Mouse (Mus musculus): ENCODE results near the gene Chrm3. TPM values are rescaled to one million over a fixed set of nuclear protein-coding genes. Genes with fewer than 3 reads are reported as not detected.
A peak's percentile ranks its signal among the peaks of the same experiment; 100 is the strongest.

The Chrm3 gene
- total RNA-seq, 2 experiments from 2014 or later, result 47.7 to 53.6 TPM

DNA sequence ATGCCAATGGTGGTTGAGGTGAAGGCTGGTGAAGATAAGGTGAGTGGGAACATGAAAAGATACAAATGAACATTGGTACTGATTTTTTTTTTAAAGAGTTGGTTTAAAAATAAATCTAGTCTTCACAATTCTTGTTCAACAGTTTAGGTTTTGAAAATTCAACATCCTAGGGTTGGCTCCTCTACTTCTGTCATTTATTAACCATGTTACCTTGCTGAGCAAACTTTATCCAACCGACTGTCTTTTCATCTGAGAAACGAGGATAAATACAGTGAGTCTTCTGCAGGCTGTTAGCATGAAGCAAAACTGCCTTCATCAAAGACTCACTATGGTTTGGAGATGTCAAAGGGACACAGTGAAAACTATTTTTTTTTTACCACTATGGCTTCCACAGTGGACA lies 123.0 kb downstream of the Chrm3 start:
- DNase-seq (ENCODE audit: low spot score in 2 of 2), result no peak

- peak in 1 of 2 experiments; percentile 34 for DNase-seq (ENCODE audit: low spot score in 2 of 2)
Observed at GRCm38 (mm10) chr13:10236279-10236678, 124.4 kb downstream of the Chrm3 start.

- DNase-seq (ENCODE audit: low spot score in 2 of 2), result no peak
Observed at GRCm38 (mm10) chr13:10235391-10236169, 125.1 kb downstream of the Chrm3 start.

- DNase-seq (ENCODE audit: low spot score in 2 of 2), result no peak
Observed at GRCm38 (mm10) chr13:10220403-10220802, 140.2 kb downstream of the Chrm3 start.

DNA sequence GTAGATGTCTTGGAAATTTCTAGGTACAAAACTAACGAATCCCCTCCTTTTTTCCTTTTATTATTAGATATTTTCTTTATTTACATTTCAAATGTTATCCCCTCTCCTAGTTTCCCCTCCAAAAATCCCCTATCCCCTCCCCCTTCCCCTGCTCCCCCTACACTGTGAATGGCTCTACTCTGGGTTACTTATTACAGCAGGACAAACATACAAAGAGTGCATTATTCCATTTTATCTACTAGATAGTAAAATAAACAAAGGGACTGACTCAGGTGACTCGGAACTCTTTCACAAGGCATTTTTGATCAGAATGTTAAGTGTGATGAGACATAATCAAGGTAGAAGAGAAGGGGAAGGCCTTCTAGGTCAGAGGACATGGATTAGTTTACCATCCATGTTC lies 148.5 kb downstream of the Chrm3 start:
- no peak for DNase-seq (ENCODE audit: low spot score in 2 of 2)

DNA sequence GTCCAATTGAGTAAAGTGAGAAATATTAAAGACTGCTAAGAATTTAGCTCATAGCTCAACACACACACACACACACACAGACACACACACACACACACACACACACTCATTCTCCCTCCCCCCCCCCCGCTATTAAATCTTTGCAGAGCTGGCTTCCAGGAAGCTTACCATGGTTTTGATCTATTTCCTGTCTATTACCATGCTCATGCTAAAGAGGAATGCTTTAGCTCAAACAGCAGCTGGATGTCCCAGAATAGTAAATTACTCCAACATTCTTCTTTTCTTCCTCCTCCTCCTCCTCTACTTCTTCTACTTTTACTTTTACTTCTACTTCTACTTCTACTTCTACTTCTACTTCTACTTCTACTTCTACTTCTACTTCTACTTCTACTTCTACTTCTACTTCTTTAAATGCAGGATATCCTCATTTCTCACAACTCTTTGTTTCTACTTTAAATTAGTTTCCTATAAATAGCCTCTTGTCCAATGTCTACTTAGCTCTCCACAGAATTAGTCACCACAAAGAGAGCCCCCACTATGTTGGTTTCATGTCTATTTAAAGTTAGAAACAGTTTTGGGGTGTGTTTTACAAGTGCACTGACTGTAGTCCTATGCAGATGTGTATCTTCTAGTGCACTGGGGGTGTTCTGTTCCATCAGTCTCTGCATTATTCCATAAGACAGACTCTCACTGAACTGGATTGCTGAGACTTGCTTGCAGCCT lies 150.0 kb downstream of the Chrm3 start:
- DNase-seq (ENCODE audit: low spot score in 2 of 2), result no peak

DNA sequence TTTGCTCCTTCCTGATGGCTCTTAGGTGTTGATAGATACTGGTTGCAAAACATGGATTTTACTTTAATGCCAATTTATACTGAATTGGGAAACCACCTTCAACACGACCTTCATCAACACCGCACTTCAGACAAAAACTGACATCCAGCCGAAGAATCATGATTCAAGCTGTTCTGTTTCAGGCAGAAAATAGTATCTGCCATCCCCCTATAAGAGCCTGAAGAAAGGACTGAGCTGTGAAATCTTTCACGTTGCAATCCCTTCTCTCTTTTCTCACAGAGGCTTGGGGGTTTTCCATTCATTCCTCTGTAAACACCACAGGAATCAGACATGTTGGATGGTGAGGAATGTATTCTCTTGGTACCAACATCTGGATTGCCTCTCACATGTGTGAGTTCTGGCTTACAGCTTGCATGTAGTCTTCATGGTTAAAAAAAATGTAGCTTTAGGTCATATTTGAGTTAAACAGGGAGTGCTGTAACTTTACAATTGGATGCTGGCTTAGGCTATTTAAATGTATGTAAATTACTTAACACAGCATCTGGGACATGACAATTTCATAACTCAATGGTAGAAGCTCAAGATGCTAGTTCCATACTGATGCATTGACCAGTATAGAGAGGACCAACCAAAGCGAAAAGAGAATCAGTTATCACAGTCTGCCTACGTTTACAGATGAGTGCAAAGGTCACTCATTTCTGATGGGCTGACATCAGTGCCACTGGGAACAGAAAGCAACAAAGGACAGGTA lies 161.3 kb downstream of the Chrm3 start:
- no peak for DNase-seq (ENCODE audit: low spot score in 2 of 2)

GRCm38 (mm10) chr13:10189829-10190228 lies 170.8 kb downstream of the Chrm3 start:
- DNase-seq (ENCODE audit: low spot score in 2 of 2), result peak in 1 of 2 experiments; percentile 13

DNA sequence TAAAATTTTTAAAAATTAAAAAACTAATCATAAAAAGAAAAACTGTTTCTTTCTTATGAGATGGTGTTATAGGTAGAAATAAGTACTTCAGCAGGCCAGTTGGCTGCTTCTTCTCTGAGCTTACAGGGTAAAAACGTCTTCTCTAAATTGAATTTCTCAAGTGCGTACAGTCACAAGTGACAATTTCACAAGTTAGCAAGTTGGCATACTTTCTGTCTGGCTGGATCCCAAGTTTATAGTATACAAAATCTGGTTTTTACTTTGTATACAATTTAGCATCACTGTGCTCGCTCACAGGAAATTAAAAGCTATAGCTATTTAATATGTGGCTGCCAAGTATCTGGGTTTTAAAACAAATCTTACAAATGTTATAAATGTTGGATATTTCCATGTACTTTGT lies 172.7 kb downstream of the Chrm3 start:
- no peak for DNase-seq (ENCODE audit: low spot score in 2 of 2)

GRCm38 (mm10) chr13:10183837-10184236 lies 176.8 kb downstream of the Chrm3 start:
- no peak for DNase-seq (ENCODE audit: low spot score in 2 of 2)

- no peak for DNase-seq (ENCODE audit: low spot score in 2 of 2)
Observed at GRCm38 (mm10) chr13:10182756-10183155, 177.9 kb downstream of the Chrm3 start.

DNA sequence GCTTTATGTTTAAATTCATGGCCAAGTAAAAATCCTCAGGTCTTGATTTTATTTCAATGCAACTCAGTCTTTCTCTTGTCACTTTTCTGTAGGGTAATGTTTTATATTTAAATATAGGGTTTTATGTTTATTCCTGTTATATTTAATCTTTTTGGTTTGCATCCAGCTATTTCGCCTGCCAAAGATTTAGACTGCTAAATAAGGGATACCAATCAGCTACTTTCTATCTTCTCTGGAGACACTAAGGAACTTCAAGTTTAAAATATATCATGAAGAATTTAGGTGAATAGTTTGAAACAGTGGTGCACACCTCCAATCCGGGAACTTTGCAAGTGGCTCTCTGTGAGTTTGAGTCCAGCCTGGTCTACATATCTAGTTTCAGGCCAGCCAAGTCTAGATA lies 190.1 kb downstream of the Chrm3 start:
- no peak for DNase-seq (ENCODE audit: low spot score in 2 of 2)

GRCm38 (mm10) chr13:10163354-10163753 lies 197.3 kb downstream of the Chrm3 start:
- DNase-seq (ENCODE audit: low spot score in 2 of 2), result no peak

DNA sequence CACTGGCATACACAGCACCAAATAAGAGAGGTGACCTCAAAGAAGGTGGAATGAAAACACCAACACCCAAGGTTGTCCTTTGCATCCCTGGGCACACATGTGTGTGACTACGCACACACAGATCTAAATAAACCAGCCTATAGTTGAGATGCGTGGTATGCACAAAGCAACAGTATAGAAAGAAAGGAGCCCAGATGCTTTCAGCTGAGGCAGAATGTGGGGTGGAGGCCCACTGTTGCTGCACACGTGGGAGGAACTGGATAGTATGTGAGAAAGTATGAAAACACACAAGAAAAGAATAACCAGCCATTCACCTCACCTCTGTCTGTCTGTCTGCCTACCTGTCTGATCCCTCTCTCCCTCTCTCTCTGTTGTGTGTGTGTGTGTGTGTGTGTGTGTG lies 203.2 kb downstream of the Chrm3 start:
- DNase-seq (ENCODE audit: low spot score in 2 of 2), result no peak

GRCm38 (mm10) chr13:10140573-10140972 lies 220.1 kb downstream of the Chrm3 start:
- DNase-seq (ENCODE audit: low spot score in 2 of 2), result peak; percentile 13 to 30

DNA sequence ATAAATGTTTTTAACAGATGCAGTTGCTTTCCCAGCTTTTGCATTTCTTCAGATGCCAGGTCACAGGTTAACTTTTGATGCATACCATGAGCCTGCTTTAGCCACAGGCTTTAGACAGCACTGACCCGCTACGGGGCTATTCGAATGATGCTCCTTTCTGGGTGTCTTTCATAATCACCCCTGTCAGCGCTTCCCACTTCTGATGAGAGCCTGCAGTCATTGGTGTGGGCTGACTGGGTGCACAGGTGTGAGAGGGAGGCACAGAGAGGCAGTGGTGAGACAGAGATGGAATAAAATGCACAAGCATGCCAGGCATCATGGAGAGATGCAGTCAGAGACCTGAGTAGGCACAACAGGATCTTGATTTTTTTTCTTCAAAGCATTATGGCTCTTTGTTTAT lies 221.8 kb downstream of the Chrm3 start:
- no peak for DNase-seq (ENCODE audit: low spot score in 2 of 2)

DNA sequence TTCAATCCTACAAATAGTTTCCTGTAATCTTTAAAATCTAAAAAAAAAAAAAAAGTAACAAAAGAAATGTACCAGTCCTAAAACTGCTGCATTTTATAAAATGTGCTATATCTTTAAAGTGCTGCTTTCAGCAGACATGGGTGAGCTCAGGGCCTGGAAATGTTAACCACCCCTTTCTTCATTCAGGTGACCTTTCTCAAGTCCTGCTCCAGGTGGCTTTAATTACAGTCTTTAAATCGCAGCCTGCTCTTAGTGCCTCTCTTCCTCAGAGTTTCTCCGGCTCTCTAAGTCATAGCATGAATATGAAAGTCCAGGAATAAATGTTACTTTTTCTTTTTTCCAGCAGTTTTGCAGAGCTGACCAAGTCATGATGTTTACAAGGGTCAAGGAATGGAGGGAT lies 229.6 kb downstream of the Chrm3 start:
- no peak for DNase-seq (ENCODE audit: low spot score in 2 of 2)

DNA sequence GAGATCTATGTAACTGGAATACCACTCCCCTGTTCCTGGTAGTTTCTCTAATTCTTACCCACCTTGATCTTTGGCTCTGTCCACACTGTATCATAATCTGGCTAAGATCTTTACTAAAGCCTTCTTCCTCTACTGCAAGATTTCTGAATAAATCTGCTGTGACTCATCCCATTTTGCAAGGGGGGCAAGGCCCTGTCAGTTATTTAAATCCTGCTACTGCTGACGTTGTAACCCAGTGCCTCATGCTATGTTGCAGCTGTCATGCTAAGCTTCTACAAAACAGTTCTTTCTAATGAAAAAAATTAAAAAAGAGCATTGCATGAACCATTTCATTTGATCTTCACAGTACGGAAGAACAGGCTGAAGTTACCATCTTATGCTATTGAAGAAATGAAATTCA lies 248.4 kb downstream of the Chrm3 start:
- DNase-seq (ENCODE audit: low spot score in 2 of 2), result no peak

DNA sequence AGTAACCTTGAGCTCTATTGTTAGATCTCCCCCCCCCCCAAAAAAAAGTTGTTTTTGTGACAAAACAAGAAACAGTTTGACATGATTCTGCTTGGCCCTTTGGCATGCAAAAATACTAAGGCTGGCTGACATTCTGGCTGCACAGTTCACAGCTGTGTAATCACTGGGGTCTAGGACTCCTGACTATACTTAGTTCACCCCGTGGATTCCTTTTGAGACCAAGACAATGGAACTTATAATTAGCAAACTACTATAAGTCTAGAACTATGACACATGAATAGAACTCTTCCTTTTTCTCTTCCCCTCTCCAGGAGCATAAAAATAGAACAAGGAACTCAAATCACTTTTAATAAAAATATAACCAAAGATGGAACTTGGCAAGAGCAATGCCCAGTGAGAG lies 251.1 kb downstream of the Chrm3 start:
- DNase-seq (ENCODE audit: low spot score in 2 of 2), result no peak

DNA sequence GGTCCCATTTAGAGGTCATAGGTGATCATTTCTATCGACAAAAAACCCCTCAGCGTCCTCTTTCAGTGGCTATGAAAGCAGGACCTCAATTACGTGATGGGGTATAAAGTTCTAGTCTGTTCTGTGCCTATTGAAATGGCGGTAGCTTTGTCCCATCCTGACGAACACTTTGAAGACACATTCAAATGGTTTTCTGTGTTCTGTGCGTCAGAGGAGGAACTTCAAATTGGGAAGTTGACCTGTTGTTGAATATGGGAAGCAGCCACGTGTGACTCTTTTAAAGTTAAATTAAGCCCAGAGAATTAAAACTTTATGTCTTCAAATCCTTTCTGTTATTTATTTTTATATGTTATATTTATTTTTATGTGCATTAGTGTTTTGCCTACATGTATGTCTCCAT lies 253.3 kb downstream of the Chrm3 start:
- no peak for DNase-seq (ENCODE audit: low spot score in 2 of 2)

- DNase-seq (ENCODE audit: low spot score in 2 of 2), result no peak
Observed at GRCm38 (mm10) chr13:10090778-10091177, 269.9 kb downstream of the Chrm3 start.

DNA sequence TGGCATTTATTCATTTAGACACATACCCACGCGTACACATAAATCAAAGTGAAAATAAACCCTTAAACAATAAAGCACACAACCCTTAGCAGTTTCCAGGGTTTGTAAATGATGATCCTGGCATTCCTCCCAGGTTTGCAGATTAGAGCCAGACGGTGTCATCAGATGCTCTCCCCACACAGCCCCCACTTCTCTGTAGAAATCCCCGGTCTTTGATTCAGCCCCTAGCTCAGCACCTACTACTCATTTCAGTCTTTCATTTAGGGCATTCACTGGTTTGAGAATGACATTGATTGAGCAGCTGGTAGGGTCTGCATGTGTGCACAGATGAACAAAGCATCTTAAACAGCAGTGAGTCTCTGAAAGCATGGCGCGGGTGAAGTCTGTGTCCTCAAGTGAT lies 274.3 kb downstream of the Chrm3 start:
- peak; percentile 49 to 78 for DNase-seq (ENCODE audit: low spot score in 2 of 2)
